Mouse (Mus musculus) limb, embryonic 14.5 days (tissue): Measurements from ENCODE around the gene Hectd4. TPM values are rescaled to one million over a fixed set of nuclear protein-coding genes. Genes with fewer than 3 reads are reported as not detected.
A peak's percentile ranks its signal among the peaks of the same experiment; 100 is the strongest.

Source experiments
- ATAC-seq: fragments of 200-750 bp; cut with Nextera tagmentation; 2 replicates; pipeline ENCODE4 v1.8.0; 2017; ENCODE audit warnings: low read depth, moderate number of reproducible peaks, moderate TSS enrichment; ENCODE audit not compliant: low FRiP score
- DNase-seq: peaks from one replicate; pipeline ENCODE4 v3.0.0-alpha.2; 2015; ENCODE audit warnings: low spot score
- H3K27ac ChIP-seq: fragments of 300-500 bp; sonication (generic); replicated peaks from 2 replicates; pipeline ENCODE4 v1.5.1; 2014; ENCODE audit warnings: low read depth, mild to moderate bottlenecking, low read length, moderate library complexity, mixed read lengths
- H3K27me3 ChIP-seq: fragments of 300-500 bp; sonication (generic); 2 replicates; pipeline ENCODE4 v1.6.1; 2014; ENCODE audit warnings: low read length, mixed read lengths; ENCODE audit not compliant: control insufficient read depth, insufficient read depth
- H3K36me3 ChIP-seq: fragments of 300-500 bp; sonication (generic); 2 replicates; pipeline ENCODE4 v1.6.1; 2014; ENCODE audit warnings: mild to moderate bottlenecking, low read length, moderate library complexity, mixed read lengths; ENCODE audit not compliant: control insufficient read depth, insufficient read depth
- H3K4me1 ChIP-seq: fragments of 300-500 bp; sonication (generic); 2 replicates; pipeline ENCODE4 v1.6.1; 2014; ENCODE audit warnings: antibody characterized with exemption, low read length, mixed read lengths; ENCODE audit not compliant: control insufficient read depth, insufficient read depth
- H3K4me2 ChIP-seq: fragments of 300-500 bp; sonication (generic); replicated peaks from 2 replicates; pipeline ENCODE4 v1.6.1; 2014; ENCODE audit warnings: low read depth, mild to moderate bottlenecking, low read length, moderate library complexity; ENCODE audit not compliant: severe bottlenecking
- H3K4me3 ChIP-seq: fragments of 300-500 bp; sonication (generic); replicated peaks from 2 replicates; pipeline ENCODE4 v1.5.1; 2014; ENCODE audit warnings: low read length
- H3K9ac ChIP-seq: fragments of 300-500 bp; sonication (generic); 2 replicates; pipeline ENCODE4 v1.6.1; 2014; ENCODE audit warnings: mild to moderate bottlenecking, low read depth, low read length, moderate library complexity; ENCODE audit not compliant: severe bottlenecking
- H3K9me3 ChIP-seq: fragments of 300-500 bp; sonication (generic); 2 replicates; pipeline ENCODE4 v1.6.1; 2016; ENCODE audit warnings: low read length; ENCODE audit not compliant: control insufficient read depth
- POLR2A ChIP-seq: fragments of 200-500 bp; IDR thresholded peaks from 2 replicates; pipeline ENCODE4 v1.8.0; 2012; ENCODE audit warnings: inconsistent platforms, mild to moderate bottlenecking, moderate library complexity, borderline replicate concordance; ENCODE audit not compliant: insufficient read depth, insufficient read length; ENCODE audit errors: extremely low read depth
- WGBS: fragments of 180-500 bp; shearing (Covaris S2); extraction: QIAGEN DNeasy Blood & Tissue Kit; methylation state at CpG from one replicate; pipeline ENCODE4 v1.1.7; 2014; 5-methylcytosine and 5-hydroxymethylcytosine counted together
- polyA plus RNA-seq, 2 experiments: library from polyadenylated mRNA; depleted of rRNA in 1 of 2; stranded (reverse) in 1 of 2; unstranded in 1 of 2; fragments of >200 nt; fragmentation: Nextera tagmentation in 1 of 2; extraction: Ambion mirVana in 1 of 2; gene quantifications; 2 replicates each; pipeline versions ENCODE4 v1.2.1 to v1.2.3; 2012 to 2014

The Hectd4 gene
- polyA plus RNA-seq (2012; rRNA removed): 15.2 and 21.5 TPM in 2 replicates
- 7.0 and 8.9 TPM in 2 replicates for polyA plus RNA-seq (2014; fragmentation: Nextera tagmentation; extraction: Ambion mirVana)

GRCm38 (mm10) chr5:121219980-121220731, at the start of gene Hectd4:
Hectd4 (plus strand) TSS chr5:121220219.
- Histone ChIP-seq H3K4me3 (peak within 1 kb of the TSS; percentile 96), H3K9ac (peak within 1 kb of the TSS; percentile 82), H3K27ac (peak within 1 kb of the TSS; percentile 58), H3K9me3 (no peaks in the 10 kb centered on the region), H3K4me1 (peaks cover 7% of the 10 kb centered on the region), H3K27me3 (no peaks in the 10 kb centered on the region), H3K36me3 (no peaks in the 10 kb centered on the region), H3K4me2 (peak within 1 kb of the TSS; percentile 67)
- 1% methylated on average over 69 of the region's 90 CpGs for WGBS
- peak; percentile 45; the same call in 1 of the 2 replicates for TF ChIP-seq POLR2A
- DNase-seq: peak; percentile 96
- peak; percentile 91 for ATAC-seq

- ATAC-seq: no peak
- Histone ChIP-seq H3K4me1 (no peaks in the 10 kb centered on the region), H3K9me3 (no peaks in the 10 kb centered on the region), H3K9ac (no peak overlapping the region), H3K27me3 (no peaks in the 10 kb centered on the region), H3K4me3 (no peak overlapping the region), H3K4me2 (no peak overlapping the region), H3K36me3 (peaks cover 27% of the 10 kb centered on the region), H3K27ac (no peak overlapping the region)
- TF ChIP-seq POLR2A: no peak
- 89% methylated on average over 4 of the region's 4 CpGs for WGBS
- no peak for DNase-seq
Measured at GRCm38 (mm10) chr5:121172835-121173234, 47.2 kb upstream of the Hectd4 start.

- no peak overlapping the region for H3K27ac ChIP-seq
- TF ChIP-seq POLR2A: no peak
- no peaks in the 10 kb centered on the region for H3K36me3 ChIP-seq
- no peak for ATAC-seq
- H3K9ac ChIP-seq: no peak overlapping the region
- H3K27me3 ChIP-seq: no peaks in the 10 kb centered on the region
- no peak overlapping the region for H3K4me2 ChIP-seq
- WGBS: 79% methylated on average over 9 of the region's 9 CpGs
- no peak for DNase-seq
- H3K4me3 ChIP-seq: no peak overlapping the region
- H3K9me3 ChIP-seq: no peaks in the 10 kb centered on the region
- no peaks in the 10 kb centered on the region for H3K4me1 ChIP-seq
Measured at GRCm38 (mm10) chr5:121179077-121179857, 40.8 kb upstream of the Hectd4 start.

GRCm38 (mm10) chr5:121183269-121183668, 36.8 kb upstream of the Hectd4 start:
- WGBS: 62% methylated on average over 9 of the region's 9 CpGs

GRCm38 (mm10) chr5:121184375-121184774, 35.6 kb upstream of the Hectd4 start:
- ATAC-seq (no peak), DNase-seq (no peak)
- TF ChIP-seq POLR2A: no peak
- Histone ChIP-seq H3K27ac (no peak overlapping the region), H3K9ac (no peak overlapping the region; the same call in 1 of the 2 replicates), H3K27me3 (no peaks in the 10 kb centered on the region), H3K36me3 (no peaks in the 10 kb centered on the region), H3K4me1 (peaks cover 17% of the 10 kb centered on the region), H3K9me3 (no peaks in the 10 kb centered on the region), H3K4me3 (no peak overlapping the region), H3K4me2 (no peak overlapping the region)
- WGBS: 71% methylated on average over 2 of the region's 2 CpGs

More at GRCm38 (mm10) chr5:121183269-121183668, 36.8 kb upstream of the Hectd4 start:
- no peak for TF ChIP-seq POLR2A
- H3K4me1 ChIP-seq: peaks cover 16% of the 10 kb centered on the region
- no peak overlapping the region for H3K9ac ChIP-seq
- H3K36me3 ChIP-seq: no peaks in the 10 kb centered on the region
- H3K9me3 ChIP-seq: no peaks in the 10 kb centered on the region
- no peak overlapping the region for H3K27ac ChIP-seq
- no peak overlapping the region for H3K4me2 ChIP-seq
- no peak for ATAC-seq
- no peak for DNase-seq
- no peaks in the 10 kb centered on the region for H3K27me3 ChIP-seq
- H3K4me3 ChIP-seq: no peak overlapping the region
